Mouse (Mus musculus): ENCODE measurements around the gene Btn1a1. TPM values are rescaled to one million over a fixed set of nuclear protein-coding genes. Genes with fewer than 3 reads are reported as not detected.

The Btn1a1 gene
- polyA plus RNA-seq, 1 experiment from 2014 or later = not detected

DNA sequence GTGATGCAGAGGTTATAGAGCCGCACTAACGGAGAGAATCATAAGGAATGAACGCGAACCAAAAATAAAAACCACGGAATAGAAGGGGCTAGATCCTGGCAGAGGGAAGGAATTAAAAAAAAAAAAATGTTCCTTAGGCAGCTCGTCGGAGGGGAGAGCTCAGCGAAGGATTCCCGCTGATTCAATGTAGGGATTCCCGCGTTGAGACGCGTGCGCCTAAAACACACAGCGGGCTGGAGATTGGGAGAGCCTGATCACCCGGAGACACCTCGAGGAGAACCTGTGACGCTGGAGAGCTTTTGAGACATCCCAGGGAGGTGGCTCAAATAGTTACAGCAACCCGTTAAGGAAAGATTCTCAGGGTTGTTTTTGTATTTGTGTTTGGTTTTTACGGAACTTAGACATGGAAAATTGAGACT lies 53.5 kb downstream of the Btn1a1 start:
- Histone ChIP-seq H3K4me1 (peaks cover 16% of the 10 kb centered on the region), H3K27ac (replicated peaks) (no peak overlapping the region; the same call in 1 of the 2 replicates), H3K4me3 (replicated peaks) (peak overlapping the region; percentile 46), H3K27me3 (replicated peaks) (peaks cover 27% of the 10 kb centered on the region), H3K9ac (replicated peaks) (peak overlapping the region; percentile 41), H3K9me3 (replicated peaks) (no peaks in the 10 kb centered on the region), H3K4me2 (peak overlapping the region; percentile 67), H3K36me3 (peaks cover 5% of the 10 kb centered on the region)
- WGBS = under 1% methylated on average over 20 of the region's 20 CpGs
- ATAC-seq (ENCODE audit: low FRiP score) = peak; percentile 53; the same call in 1 of the 2 replicates

DNA sequence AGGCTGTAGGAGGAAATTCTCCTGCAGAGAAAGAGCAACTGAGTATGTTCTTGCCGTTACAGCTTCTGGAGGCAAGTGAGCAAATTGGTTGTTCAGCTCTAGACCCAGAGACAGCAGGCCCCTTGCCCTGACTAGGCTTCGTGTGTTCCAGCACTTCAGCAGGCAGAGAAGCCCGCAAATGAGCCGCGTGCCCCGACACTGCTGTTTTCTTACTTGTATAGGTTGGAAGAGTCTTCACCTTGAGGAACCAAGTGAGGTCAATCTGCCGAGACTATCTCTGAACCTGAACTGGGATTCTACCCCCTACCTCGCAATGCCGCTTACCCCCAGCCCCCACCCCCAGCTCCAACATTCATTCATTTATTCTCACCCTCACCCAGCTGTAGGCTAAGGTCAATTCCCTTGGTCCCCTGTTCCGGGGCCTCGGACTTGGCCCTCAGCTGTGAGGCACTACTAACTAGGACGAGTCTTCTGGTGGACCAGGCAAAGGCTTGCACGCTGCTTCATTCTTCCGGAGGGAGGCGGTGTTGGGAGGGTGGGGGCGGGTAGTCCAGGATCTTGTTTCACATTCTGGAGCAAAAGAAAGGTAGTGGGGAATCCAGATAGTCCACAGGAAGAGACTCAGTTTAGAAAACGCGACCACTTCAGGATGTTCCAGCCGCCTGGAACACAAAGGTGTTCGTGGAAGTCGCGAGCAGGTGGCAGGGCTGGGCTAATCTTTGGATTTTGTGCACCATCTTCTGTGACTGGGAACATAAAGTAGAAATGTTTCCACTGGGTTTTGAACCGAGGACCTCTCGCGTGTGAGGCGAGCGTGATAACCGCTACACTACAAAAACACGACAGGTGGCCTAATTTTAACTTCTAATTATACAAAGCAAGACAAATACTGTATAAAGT lies 54.1 kb downstream of the Btn1a1 start:
- H3K27ac ChIP-seq (replicated peaks) = no peak overlapping the region
- H3K4me2 ChIP-seq = peak overlapping the region; percentile 67
- no peaks in the 10 kb centered on the region for H3K9me3 ChIP-seq (replicated peaks)
- peaks cover 16% of the 10 kb centered on the region for H3K4me1 ChIP-seq
- H3K36me3 ChIP-seq = peaks cover under 1% of the 10 kb centered on the region
- H3K9ac ChIP-seq (replicated peaks) = peak overlapping the region; percentile 41
- WGBS = 3% methylated on average over 29 of the region's 29 CpGs
- H3K27me3 ChIP-seq (replicated peaks) = peaks cover 29% of the 10 kb centered on the region
- ATAC-seq (ENCODE audit: low FRiP score) = peak; percentile 43
- peak overlapping the region; percentile 46 for H3K4me3 ChIP-seq (replicated peaks)

- Histone ChIP-seq H3K27ac (replicated peaks) (no peak overlapping the region), H3K27me3 (replicated peaks) (peaks cover 29% of the 10 kb centered on the region), H3K36me3 (no peaks in the 10 kb centered on the region), H3K9ac (replicated peaks) (no peak overlapping the region), H3K4me2 (no peak overlapping the region), H3K9me3 (replicated peaks) (no peaks in the 10 kb centered on the region), H3K4me1 (peaks cover 16% of the 10 kb centered on the region), H3K4me3 (replicated peaks) (no peak overlapping the region)
- ATAC-seq (ENCODE audit: low FRiP score) = no peak
- WGBS = 78% methylated on average over 9 of the region's 9 CpGs
Observed at GRCm38 (mm10) chr13:23410632-23411031, 55.1 kb downstream of the Btn1a1 start.

Other genes starting within 250 kb of the Btn1a1 start
- gene Vmn1r222, start 230.0 kb downstream of the Btn1a1 start, polyA plus RNA-seq (2015; fragmentation: Nextera tagmentation; extraction: Ambion mirVana) = not detected in 2 replicates
- gene Vmn1r223, start 218.8 kb downstream of the Btn1a1 start, polyA plus RNA-seq (2015; fragmentation: Nextera tagmentation; extraction: Ambion mirVana) = not detected in 2 replicates
- 46.2 and 49.0 TPM in 2 replicates for gene Zfp322a, start 96.7 kb downstream of the Btn1a1 start, polyA plus RNA-seq (2015; fragmentation: Nextera tagmentation; extraction: Ambion mirVana)
- gene Abt1, start 42.0 kb downstream of the Btn1a1 start, polyA plus RNA-seq (2015; fragmentation: Nextera tagmentation; extraction: Ambion mirVana) = 9.3 and 10.3 TPM in 2 replicates
- gene Btn2a2, start 23.0 kb upstream of the Btn1a1 start, polyA plus RNA-seq (2015; fragmentation: Nextera tagmentation; extraction: Ambion mirVana) = 0.14 and 0.22 TPM in 2 replicates
- 1.5 and 4.5 TPM in 2 replicates for gene Hist1h4h, start 65.1 kb upstream of the Btn1a1 start, polyA plus RNA-seq (2015; fragmentation: Nextera tagmentation; extraction: Ambion mirVana)
- gene Hist1h2af, start 68.0 kb upstream of the Btn1a1 start, polyA plus RNA-seq (2015; fragmentation: Nextera tagmentation; extraction: Ambion mirVana) = 0.77 TPM in 1 of 2 replicates, not detected in the other
- 0.51 and 0.64 TPM in 2 replicates for gene Hist1h3g, start 69.5 kb upstream of the Btn1a1 start, polyA plus RNA-seq (2015; fragmentation: Nextera tagmentation; extraction: Ambion mirVana)
- gene Hist1h2bh, start 77.5 kb upstream of the Btn1a1 start, polyA plus RNA-seq (2015; fragmentation: Nextera tagmentation; extraction: Ambion mirVana) = 0.22 and 0.51 TPM in 2 replicates
- gene Hist1h3f, start 78.2 kb upstream of the Btn1a1 start, polyA plus RNA-seq (2015; fragmentation: Nextera tagmentation; extraction: Ambion mirVana) = not detected in 2 replicates
- not detected in 2 replicates for gene Hist1h4f, start 85.7 kb upstream of the Btn1a1 start, polyA plus RNA-seq (2015; fragmentation: Nextera tagmentation; extraction: Ambion mirVana)
- 0.09 and 0.13 TPM in 2 replicates for gene Hist1h1d, start 87.4 kb upstream of the Btn1a1 start, polyA plus RNA-seq (2015; fragmentation: Nextera tagmentation; extraction: Ambion mirVana)
- gene Hist1h3e, start 96.5 kb upstream of the Btn1a1 start, polyA plus RNA-seq (2015; fragmentation: Nextera tagmentation; extraction: Ambion mirVana) = 1.1 and 1.7 TPM in 2 replicates
- gene Hist1h2ae, start 105.3 kb upstream of the Btn1a1 start, polyA plus RNA-seq (2015; fragmentation: Nextera tagmentation; extraction: Ambion mirVana) = 12.5 and 25.5 TPM in 2 replicates
- 2.2 and 2.9 TPM in 2 replicates for gene Hist1h2bg, start 105.5 kb upstream of the Btn1a1 start, polyA plus RNA-seq (2015; fragmentation: Nextera tagmentation; extraction: Ambion mirVana)
- gene Hist1h2bf, start 108.3 kb upstream of the Btn1a1 start, polyA plus RNA-seq (2015; fragmentation: Nextera tagmentation; extraction: Ambion mirVana) = 2.7 TPM in 1 of 2 replicates, not detected in the other
- gene Hist1h2ad, start 108.5 kb upstream of the Btn1a1 start, polyA plus RNA-seq (2015; fragmentation: Nextera tagmentation; extraction: Ambion mirVana) = 0.97 TPM in 1 of 2 replicates, not detected in the other
- 0.88 and 2.0 TPM in 2 replicates for gene Hist1h3d, start 109.9 kb upstream of the Btn1a1 start, polyA plus RNA-seq (2015; fragmentation: Nextera tagmentation; extraction: Ambion mirVana)
- 31.8 and 54.1 TPM in 2 replicates for gene Hist1h4d, start 115.7 kb upstream of the Btn1a1 start, polyA plus RNA-seq (2015; fragmentation: Nextera tagmentation; extraction: Ambion mirVana)
- gene Hist1h2be, start 155.2 kb upstream of the Btn1a1 start, polyA plus RNA-seq (2015; fragmentation: Nextera tagmentation; extraction: Ambion mirVana) = 1.7 and 2.0 TPM in 2 replicates
- 4.3 and 7.0 TPM in 2 replicates for gene Hist1h1e, start 156.7 kb upstream of the Btn1a1 start, polyA plus RNA-seq (2015; fragmentation: Nextera tagmentation; extraction: Ambion mirVana)
- gene Hist1h2ac, start 218.0 kb upstream of the Btn1a1 start, polyA plus RNA-seq (2015; fragmentation: Nextera tagmentation; extraction: Ambion mirVana) = 0.26 and 0.54 TPM in 2 replicates
- 18.4 and 26.8 TPM in 2 replicates for gene Hist1h2bc, start 218.3 kb upstream of the Btn1a1 start, polyA plus RNA-seq (2015; fragmentation: Nextera tagmentation; extraction: Ambion mirVana)
- gene Hist1h1t, start 229.9 kb upstream of the Btn1a1 start, polyA plus RNA-seq (2015; fragmentation: Nextera tagmentation; extraction: Ambion mirVana) = not detected in 2 replicates
- gene Hist1h4c, start 232.6 kb upstream of the Btn1a1 start, polyA plus RNA-seq (2015; fragmentation: Nextera tagmentation; extraction: Ambion mirVana) = 2.7 and 2.8 TPM in 2 replicates
- gene Hfe, start 245.0 kb upstream of the Btn1a1 start, polyA plus RNA-seq (2015; fragmentation: Nextera tagmentation; extraction: Ambion mirVana) = 3.7 and 4.6 TPM in 2 replicates

Data from neural tube, embryonic 15.5 days (tissue).